Mouse (Mus musculus) erythroblast, adult 5-6 weeks (primary cell): ENCODE results near the gene Kif3b. TPM values are rescaled to one million over a fixed set of nuclear protein-coding genes. Genes with fewer than 3 reads are reported as not detected.
"Not testable (repeated sequence)": the region's sequence is repeated elsewhere in the genome, so short reads cannot be mapped to it uniquely, and the experiment has no call there.

ENCODE experiments used
- ATAC-seq: replicated peaks from 2 replicates; pipeline ENCODE4 v1.8.0; 2016; ENCODE audit warnings: moderate number of reproducible peaks, mild to moderate bottlenecking, moderate TSS enrichment, inconsistent platforms; ENCODE audit not compliant: poor library complexity, low FRiP score, severe bottlenecking
- total RNA-seq, 2 experiments: library from RNA; stranded (forward) in 1 of 2; stranded (reverse) in 1 of 2; fragments of 150-400 nt in 1 of 2; fragments of 200-764, 138-1000 nt in 1 of 2; gene quantifications; 2 replicates each; pipeline versions ENCODE4 v1.2.3 to v1.2.4; 2015 to 2017; ENCODE audit warnings: low replicate concordance in 2 of 2

Gene Kif3b
- total RNA-seq (2015; ENCODE audit: low replicate concordance) (2.9 and 6.5 TPM in 2 replicates), total RNA-seq (2017; ENCODE audit: low replicate concordance) (5.4 and 5.7 TPM in 2 replicates)

- peak; percentile 83 for ATAC-seq
These were observed at the start of gene Kif3b for GRCm38 (mm10) chr2:153290938-153291928. Kif3b (plus strand) TSS chr2:153291413.

- ATAC-seq = no peak
These were observed 49.1 kb upstream of the Kif3b start for GRCm38 (mm10) chr2:153242156-153242555.

GRCm38 (mm10) chr2:153249751-153250150 is 41.5 kb upstream of the Kif3b start:
- no peak for ATAC-seq

DNA sequence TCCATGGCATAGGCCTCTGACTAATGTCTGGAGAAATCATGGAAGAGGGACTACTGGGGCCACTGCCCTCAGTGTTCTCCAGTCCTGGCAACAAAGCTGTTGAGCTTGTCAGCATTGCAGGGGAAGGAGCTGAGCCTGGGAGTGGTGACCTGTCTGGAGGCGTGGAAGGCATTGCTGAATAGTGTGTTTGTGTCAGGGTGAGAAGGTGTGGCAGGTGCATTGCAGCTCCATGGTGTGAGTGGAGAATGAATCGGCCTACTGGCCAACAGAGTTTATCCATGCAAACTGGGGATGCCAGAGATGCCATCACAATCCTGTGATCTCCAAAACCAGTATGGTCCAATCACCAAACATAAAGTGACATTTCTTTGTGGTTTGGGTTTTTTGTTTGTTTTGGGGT is 34.6 kb upstream of the Kif3b start:
- ATAC-seq = no peak

GRCm38 (mm10) chr2:153259030-153259863 is 32.0 kb upstream of the Kif3b start:
- ATAC-seq = no peak

DNA sequence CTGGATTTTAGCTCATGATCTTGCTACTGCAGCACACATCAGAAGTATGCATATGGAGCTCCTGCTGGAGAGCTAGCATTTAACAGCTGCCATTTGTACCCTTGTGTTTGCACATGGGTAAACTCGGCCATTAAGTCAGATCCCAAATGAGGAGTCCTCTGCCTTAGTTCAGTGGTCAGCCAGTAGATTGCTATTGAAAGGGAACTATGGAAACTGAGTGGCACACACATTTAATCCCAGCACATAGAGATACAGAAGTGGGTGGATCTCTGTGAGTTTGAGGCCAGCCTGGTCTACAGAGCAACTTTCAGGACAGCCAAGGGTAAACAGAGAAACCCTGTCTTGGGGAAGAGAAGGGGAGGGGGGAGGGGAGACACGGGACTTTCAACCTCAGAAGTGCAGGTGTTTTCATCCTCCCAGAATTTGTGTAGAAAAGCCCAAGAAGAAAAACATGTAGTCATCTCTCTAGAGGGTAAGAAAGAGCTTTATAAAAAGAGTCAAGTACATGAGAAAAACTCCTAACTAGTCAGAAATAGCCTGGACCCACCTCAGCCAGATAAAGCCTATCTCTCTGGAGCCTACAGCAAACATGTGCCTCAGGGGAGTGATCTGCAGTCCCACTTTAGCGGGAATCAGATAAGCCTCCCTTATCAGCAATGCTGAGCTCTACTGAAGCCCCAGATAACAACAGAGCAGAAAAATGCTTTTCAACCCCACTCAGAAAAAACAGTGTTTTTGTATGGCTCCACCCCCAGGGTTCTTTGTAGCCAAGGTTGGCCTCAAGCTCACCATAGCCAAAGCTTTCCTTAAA is 31.1 kb upstream of the Kif3b start:
- 0 out of 2 replicates have a peak, but pooled peaks have one; percentile 35 for ATAC-seq

- no peak for ATAC-seq
These were observed 28.2 kb upstream of the Kif3b start for GRCm38 (mm10) chr2:153263053-153263452.

- no peak for ATAC-seq
These were observed 23.9 kb upstream of the Kif3b start for GRCm38 (mm10) chr2:153267331-153267730.

- ATAC-seq = peak; percentile 78
These were observed 20.8 kb upstream of the Kif3b start for GRCm38 (mm10) chr2:153270231-153270915.

GRCm38 (mm10) chr2:153274200-153274918 is 16.9 kb upstream of the Kif3b start:
- ATAC-seq = peak; percentile 77

DNA sequence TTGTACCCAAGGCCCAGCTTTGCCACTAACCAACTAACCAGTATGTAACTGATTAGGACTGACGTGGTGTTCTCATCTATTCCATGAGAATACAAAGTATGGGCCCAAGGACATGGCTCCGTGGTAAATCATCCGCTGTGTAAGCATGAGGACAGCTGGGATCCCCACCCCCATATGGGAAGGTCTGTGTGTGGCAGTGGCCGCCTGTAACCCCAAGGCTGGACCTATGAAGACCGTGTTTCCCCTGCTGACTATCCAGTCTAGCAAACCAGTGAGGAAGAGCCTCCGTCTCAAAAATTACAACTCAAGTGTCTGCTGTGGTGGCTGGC is 16.3 kb upstream of the Kif3b start:
- no peak for ATAC-seq

DNA sequence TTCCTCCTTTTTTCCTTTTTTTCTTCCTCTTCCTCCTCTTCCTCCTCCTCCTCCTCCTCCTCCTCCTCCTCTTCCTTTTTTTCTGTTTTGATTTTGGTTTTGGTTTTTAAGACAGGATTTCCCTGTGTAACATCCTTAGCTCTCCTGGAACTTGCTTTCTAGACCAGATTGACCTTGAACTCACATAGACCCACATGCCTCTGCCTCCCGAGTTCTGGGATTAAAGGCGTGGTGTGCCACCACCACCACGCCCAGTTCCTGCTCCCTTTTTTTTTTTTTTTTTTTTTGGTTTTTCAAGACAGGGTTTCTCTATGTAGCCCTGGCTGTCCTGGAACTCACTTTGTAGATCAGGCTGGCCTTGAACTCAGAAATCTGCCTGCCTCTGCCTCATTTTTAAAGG is 15.6 kb upstream of the Kif3b start:
- not testable (repeated sequence) for ATAC-seq

- no peak for ATAC-seq
These were observed 14.8 kb upstream of the Kif3b start for GRCm38 (mm10) chr2:153276440-153276839.

DNA sequence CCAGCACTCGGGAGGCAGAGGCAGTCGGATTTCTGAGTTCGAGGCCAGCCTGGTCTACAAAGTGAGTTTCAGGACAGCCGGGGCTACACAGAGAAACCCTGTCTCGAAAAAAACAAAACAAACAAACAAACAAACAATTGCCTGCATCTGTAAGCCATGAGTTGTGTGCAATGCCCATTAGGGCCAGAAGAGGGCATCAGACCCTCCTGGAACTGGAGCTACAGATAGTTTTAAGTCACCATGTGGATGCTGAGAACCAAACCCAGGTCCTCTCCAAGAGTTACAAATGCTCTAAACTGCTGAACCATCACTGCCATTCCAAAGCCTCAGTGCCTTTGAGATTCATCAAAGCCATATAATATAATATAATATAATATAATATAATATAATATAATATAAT is 14.4 kb upstream of the Kif3b start:
- not testable (repeated sequence) for ATAC-seq

GRCm38 (mm10) chr2:153278357-153278756 is 12.9 kb upstream of the Kif3b start:
- no peak for ATAC-seq

DNA sequence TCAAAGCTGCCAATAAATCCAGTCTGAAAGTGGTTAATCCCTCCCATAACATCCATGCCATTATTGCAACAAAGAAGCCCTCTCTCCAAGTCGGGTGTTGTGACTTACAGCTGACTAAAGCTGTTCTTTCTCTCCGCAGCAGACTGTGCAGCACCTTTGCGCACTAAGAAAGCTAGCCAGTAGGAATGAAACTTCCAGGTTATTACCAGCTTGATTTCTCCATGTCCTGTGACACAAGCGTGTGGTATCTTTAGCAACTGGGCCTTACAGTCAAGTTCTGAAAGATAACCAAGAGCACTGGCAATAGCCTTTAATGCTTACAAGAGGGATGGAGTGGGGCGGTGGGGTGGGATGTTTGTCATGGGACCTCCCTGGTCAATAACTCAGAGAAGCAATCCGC is 7.3 kb upstream of the Kif3b start:
- no peak for ATAC-seq

GRCm38 (mm10) chr2:153286524-153286923 is 4.7 kb upstream of the Kif3b start:
- no peak for ATAC-seq

- ATAC-seq = no peak
These were observed 3.4 kb upstream of the Kif3b start for GRCm38 (mm10) chr2:153287835-153288234.
